Mouse (Mus musculus) bone marrow, adult 2 months (tissue): ENCODE results near the gene Guca1a. TPM values are rescaled to one million over a fixed set of nuclear protein-coding genes. Genes with fewer than 3 reads are reported as not detected.

Experiments used
- H3K27ac ChIP-seq: fragments of 200-500 bp; 2 replicates; pipeline ENCODE4 v1.5.1; 2012; ENCODE audit warnings: low read depth, mild to moderate bottlenecking, control low read depth, inconsistent platforms, low read length; ENCODE audit not compliant: control insufficient read depth, poor library complexity, insufficient read depth
- H3K4me1 ChIP-seq: fragments of 200-500 bp; 2 replicates; pipeline ENCODE4 v1.6.1; 2011; ENCODE audit warnings: low read length; ENCODE audit not compliant: control insufficient read depth, insufficient read depth
- H3K4me3 ChIP-seq: fragments of 200-500 bp; replicated peaks from 2 replicates; pipeline ENCODE3; 2011; ENCODE audit warnings: mild to moderate bottlenecking, low read depth, low read length, control low read depth; ENCODE audit not compliant: control insufficient read depth
- CTCF ChIP-seq: fragments of 200-500 bp; IDR thresholded peaks from 2 replicates; pipeline ENCODE4 v1.5.1; 2011; ENCODE audit warnings: low read length, control low read depth; ENCODE audit not compliant: control insufficient read depth, insufficient read depth
- POLR2A ChIP-seq: fragments of 200-500 bp; IDR thresholded peaks from 2 replicates; pipeline ENCODE4 v1.6.1; 2011; ENCODE audit warnings: low read depth, mild to moderate bottlenecking, control low read depth, low read length, borderline replicate concordance; ENCODE audit not compliant: control insufficient read depth
- WGBS: fragments of 180-500 bp; shearing (Covaris S2); methylation state at CpG from one replicate; pipeline ENCODE4 v1.1.7; 2018; 5-methylcytosine and 5-hydroxymethylcytosine counted together
- polyA plus RNA-seq: library from polyadenylated mRNA; stranded (reverse); fragments of >200 nt; gene quantifications from 2 replicates; pipeline ENCODE4 v1.2.4, GENCODE M21; 2011; ENCODE audit warnings: low replicate concordance; ENCODE audit not compliant: missing spikeins, insufficient read depth, insufficient read length

Gene Guca1a
- polyA plus RNA-seq, 1 experiment = 1.8 TPM

GRCm38 (mm10) chr17:47381917-47382316 is 18.5 kb downstream of the Guca1a start:
- no peak overlapping the region for H3K4me3 ChIP-seq
- H3K4me1 ChIP-seq = no peaks in the 10 kb centered on the region
- no peak overlapping the region for H3K27ac ChIP-seq
- TF ChIP-seq CTCF (no peak), POLR2A (no peak)
- 83% methylated on average over 11 of the region's 11 CpGs for WGBS

DNA sequence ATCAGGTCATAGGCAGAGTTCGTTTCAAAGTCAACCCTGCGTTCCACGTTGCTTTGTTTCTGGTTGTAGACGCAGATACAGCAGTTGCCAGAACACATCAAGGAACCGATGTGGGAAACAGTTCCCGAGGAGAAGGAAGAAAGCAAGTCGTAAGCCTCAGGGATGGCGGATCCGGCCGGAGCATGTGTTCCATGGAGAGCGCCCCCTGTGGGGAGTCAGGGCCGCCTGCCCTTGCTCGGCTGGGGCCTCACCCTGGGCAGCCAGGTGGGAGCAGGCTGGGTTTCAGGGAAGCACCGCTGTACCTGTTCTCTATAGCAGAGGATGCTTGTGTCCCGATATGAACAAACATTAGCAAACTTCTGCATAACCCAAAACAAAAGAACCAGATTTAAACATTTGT is 22.3 kb downstream of the Guca1a start:
- Histone ChIP-seq H3K27ac (no peak overlapping the region), H3K4me3 (no peak overlapping the region), H3K4me1 (no peaks in the 10 kb centered on the region)
- TF ChIP-seq POLR2A = no peak
- no peak for TF ChIP-seq CTCF
- WGBS = 91% methylated on average over 15 of the region's 15 CpGs

GRCm38 (mm10) chr17:47376779-47377280 is 23.6 kb downstream of the Guca1a start:
- no peak overlapping the region for H3K4me3 ChIP-seq
- 71% methylated on average over 6 of the region's 6 CpGs for WGBS
- H3K4me1 ChIP-seq = no peaks in the 10 kb centered on the region
- H3K27ac ChIP-seq = no peak overlapping the region
- TF ChIP-seq POLR2A (no peak), CTCF (no peak)

- 83% methylated on average over 6 of the region's 6 CpGs for WGBS
- no peaks in the 10 kb centered on the region; the same call in 1 of the 2 replicates for H3K4me1 ChIP-seq
- no peak overlapping the region for H3K4me3 ChIP-seq
- no peak overlapping the region for H3K27ac ChIP-seq
- TF ChIP-seq CTCF (no peak), POLR2A (no peak)
Measured at GRCm38 (mm10) chr17:47373991-47374390, 26.4 kb downstream of the Guca1a start.

GRCm38 (mm10) chr17:47371451-47371850 is 28.9 kb downstream of the Guca1a start:
- Histone ChIP-seq H3K27ac (no peak overlapping the region), H3K4me1 (no peaks in the 10 kb centered on the region; the same call in 1 of the 2 replicates), H3K4me3 (no peak overlapping the region)
- peak; percentile 53 for TF ChIP-seq CTCF
- TF ChIP-seq POLR2A = no peak
- WGBS = 5% methylated on average over 4 of the region's 4 CpGs

- Histone ChIP-seq H3K27ac (no peak overlapping the region), H3K4me1 (no peaks in the 10 kb centered on the region; the same call in 1 of the 2 replicates), H3K4me3 (peak overlapping the region; percentile 99)
- 3% methylated on average over 20 of the region's 20 CpGs for WGBS
- TF ChIP-seq POLR2A = no peak
- TF ChIP-seq CTCF = no peak
Measured at GRCm38 (mm10) chr17:47369087-47369443, 31.3 kb downstream of the Guca1a start.

DNA sequence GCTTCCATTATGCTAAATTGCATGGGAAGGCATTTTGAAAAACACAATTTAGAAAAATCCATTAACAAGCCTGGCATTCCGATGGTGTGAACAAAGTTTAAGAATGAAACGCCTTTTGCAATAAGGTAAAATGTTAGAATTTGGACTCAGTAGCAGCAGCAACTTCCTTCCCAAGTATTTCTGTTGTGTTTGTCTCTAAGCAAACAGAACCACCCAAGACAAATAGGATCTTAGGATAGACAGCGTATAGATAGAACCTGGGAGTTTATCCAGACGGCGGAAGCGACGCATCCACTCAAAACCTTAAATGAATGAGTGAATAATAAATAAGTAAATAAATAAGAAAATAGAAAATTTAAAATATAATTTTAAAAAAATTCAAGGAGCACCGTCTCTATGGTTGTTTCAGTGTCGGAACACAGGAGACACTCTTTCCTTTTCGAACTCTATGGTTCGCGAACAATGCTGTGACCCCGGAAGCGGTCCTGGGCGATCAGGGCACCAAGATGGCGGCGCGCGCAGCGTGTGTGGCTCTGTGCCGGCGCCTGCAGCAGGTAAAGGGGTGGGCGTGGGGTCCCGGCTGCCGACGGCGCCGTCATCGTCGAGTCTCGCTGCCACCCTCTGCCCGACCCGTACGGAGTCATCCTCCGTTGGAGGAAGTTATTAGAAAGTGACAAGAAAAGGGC is 31.8 kb downstream of the Guca1a start, which contains the start of gene Mrps10:
Mrps10 (plus strand) TSS at position 487 of the 686 bp plus-strand sequence.
- H3K4me3 ChIP-seq = peak within 1 kb of the TSS; percentile 99
- no peaks in the 10 kb centered on the region; the same call in 1 of the 2 replicates for H3K4me1 ChIP-seq
- WGBS = 5% methylated on average over 35 of the region's 35 CpGs
- no peak for TF ChIP-seq CTCF
- peak; percentile 64 for TF ChIP-seq POLR2A
- H3K27ac ChIP-seq = no peak within 1 kb of the TSS

DNA sequence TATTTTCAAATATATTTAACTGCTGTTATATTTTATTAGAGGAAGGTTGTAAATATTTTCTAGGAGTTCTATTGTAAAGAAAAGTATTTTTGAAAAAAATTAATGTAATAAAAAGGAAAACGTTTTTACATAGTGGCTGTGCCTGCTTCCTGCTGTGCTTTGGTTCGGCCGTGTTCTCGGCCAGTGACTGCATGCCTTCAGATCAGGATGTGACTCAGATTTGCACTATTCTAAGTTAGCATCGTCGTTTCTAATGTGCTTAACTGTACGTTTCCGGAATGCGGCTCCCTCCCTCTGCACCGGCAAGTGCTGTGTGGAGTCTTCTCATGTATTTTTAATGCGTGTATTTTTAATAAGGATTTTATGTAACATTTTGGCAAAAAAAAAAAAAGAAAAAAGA is 39.0 kb downstream of the Guca1a start:
- WGBS = 32% methylated on average over 11 of the region's 11 CpGs
- TF ChIP-seq CTCF (no peak), POLR2A (no peak)
- Histone ChIP-seq H3K4me1 (no peaks in the 10 kb centered on the region), H3K4me3 (no peak overlapping the region), H3K27ac (no peak overlapping the region)
